Mouse (Mus musculus) ovary, postnatal 10 days (tissue): ENCODE data around the gene Slc6a16.

Source experiments
- DNase-seq: peaks from one replicate; pipeline ENCODE4 v3.0.0; 2022; ENCODE audit warnings: low spot score

The Slc6a16 gene

GRCm38 (mm10) chr7:45312686-45313453 is 72.0 kb downstream of the Slc6a16 start:
- no peak for DNase-seq

- no peak for DNase-seq
Measured at GRCm38 (mm10) chr7:45313495-45313894, 72.6 kb downstream of the Slc6a16 start.

- no peak for DNase-seq
Measured at GRCm38 (mm10) chr7:45315182-45315701, 74.4 kb downstream of the Slc6a16 start.

GRCm38 (mm10) chr7:45316536-45316935 is 75.7 kb downstream of the Slc6a16 start:
- no peak for DNase-seq

GRCm38 (mm10) chr7:45322245-45322644 is 81.4 kb downstream of the Slc6a16 start:
- no peak for DNase-seq
